Mouse (Mus musculus) stomach, embryonic 16.5 days (tissue): ENCODE measurements around the gene Rorc. TPM values are rescaled to one million over a fixed set of nuclear protein-coding genes. Genes with fewer than 3 reads are reported as not detected.
A peak's percentile ranks its signal among the peaks of the same experiment; 100 is the strongest.

ENCODE experiments used
- ATAC-seq: fragments of 200-750 bp; cut with Nextera tagmentation; 2 replicates; pipeline ENCODE4 v1.8.0; 2017; ENCODE audit warnings: moderate number of reproducible peaks, moderate TSS enrichment; ENCODE audit not compliant: insufficient read depth, low FRiP score
- H3K27ac ChIP-seq: fragments of 300-500 bp; sonication (generic); 2 replicates; pipeline ENCODE4 v1.5.1; 2014; ENCODE audit warnings: low read length
- H3K27me3 ChIP-seq: fragments of 300-500 bp; sonication (generic); 2 replicates; pipeline ENCODE4 v1.6.1; 2014; ENCODE audit warnings: low read length, control low read depth, mixed read lengths; ENCODE audit not compliant: control insufficient read depth, insufficient read depth
- H3K36me3 ChIP-seq: fragments of 300-500 bp; sonication (generic); 2 replicates; pipeline ENCODE4 v1.6.1; 2014; ENCODE audit warnings: low read length; ENCODE audit not compliant: control insufficient read depth, insufficient read depth
- H3K4me1 ChIP-seq: fragments of 300-500 bp; sonication (generic); 2 replicates; pipeline ENCODE4 v1.6.1; 2014; ENCODE audit warnings: low read length, control low read depth, mixed read lengths; ENCODE audit not compliant: control insufficient read depth, insufficient read depth
- H3K4me2 ChIP-seq: fragments of 300-500 bp; sonication (generic); 2 replicates; pipeline ENCODE4 v1.6.1; 2014; ENCODE audit warnings: low read depth, low read length, mixed read lengths
- H3K4me3 ChIP-seq: fragments of 300-500 bp; sonication (generic); replicated peaks from 2 replicates; pipeline ENCODE4 v1.5.1; 2014; ENCODE audit warnings: mild to moderate bottlenecking, low read length
- H3K9ac ChIP-seq: fragments of 300-500 bp; sonication (generic); 2 replicates; pipeline ENCODE4 v1.6.1; 2014; ENCODE audit warnings: low read length
- H3K9me3 ChIP-seq: fragments of 300-500 bp; sonication (generic); replicated peaks from 2 replicates; pipeline ENCODE4 v1.6.1; 2016; ENCODE audit warnings: low read length, control low read depth; ENCODE audit not compliant: control insufficient read depth
- WGBS: fragments of 180-500 bp; shearing (Covaris S2); extraction: QIAGEN DNeasy Blood & Tissue Kit; methylation state at CpG from one replicate; pipeline ENCODE4 v1.1.7; 2014; 5-methylcytosine and 5-hydroxymethylcytosine counted together
- polyA plus RNA-seq: library from polyadenylated mRNA; unstranded; fragments of >200 nt; fragmentation: Nextera tagmentation; extraction: Ambion mirVana; gene quantifications from 2 replicates; pipeline ENCODE4 v1.2.1, GENCODE M21; 2015

The Rorc gene
- polyA plus RNA-seq, 1 experiment from 2014 or later = 7.4 TPM

- ATAC-seq = no peak
- no peak within 1 kb of the TSS for H3K27ac ChIP-seq
- no peaks in the 10 kb centered on the region for H3K4me1 ChIP-seq
- WGBS = 65% methylated on average over 6 of the region's 6 CpGs
- 0 out of 2 replicates have a peak, but pooled peaks cover 8% of the 10 kb centered on the region for H3K27me3 ChIP-seq
- H3K9me3 ChIP-seq = no peaks in the 10 kb centered on the region
- peak within 1 kb of the TSS; percentile 54 for H3K4me2 ChIP-seq
- no peaks in the 10 kb centered on the region for H3K36me3 ChIP-seq
- H3K4me3 ChIP-seq = peak within 1 kb of the TSS; percentile 32
- peak within 1 kb of the TSS; percentile 40 for H3K9ac ChIP-seq
Measured at GRCm38 (mm10) chr3:94398217-94398616, 25.6 kb downstream of the Rorc start, which contains the start of gene Lingo4. Lingo4 (plus strand) TSS chr3:94398517.

GRCm38 (mm10) chr3:94398943-94399481 lies 26.4 kb downstream of the Rorc start:
- Histone ChIP-seq H3K4me2 (peak overlapping the region; percentile 54), H3K27me3 (0 out of 2 replicates have a peak, but pooled peaks cover 8% of the 10 kb centered on the region), H3K9me3 (no peaks in the 10 kb centered on the region), H3K9ac (peak overlapping the region; percentile 40), H3K4me3 (peak overlapping the region; percentile 32), H3K27ac (no peak overlapping the region), H3K36me3 (no peaks in the 10 kb centered on the region), H3K4me1 (no peaks in the 10 kb centered on the region)
- WGBS = 3% methylated on average over 20 of the region's 20 CpGs
- no peak for ATAC-seq

- Histone ChIP-seq H3K36me3 (no peaks in the 10 kb centered on the region), H3K27ac (no peak overlapping the region), H3K4me3 (no peak overlapping the region), H3K9ac (no peak overlapping the region; the same call in 1 of the 2 replicates), H3K9me3 (no peaks in the 10 kb centered on the region), H3K27me3 (0 out of 2 replicates have a peak, but pooled peaks cover 8% of the 10 kb centered on the region), H3K4me1 (no peaks in the 10 kb centered on the region), H3K4me2 (no peak overlapping the region)
- no peak for ATAC-seq
- 48% methylated on average over 5 of the region's 5 CpGs for WGBS
Measured at GRCm38 (mm10) chr3:94399663-94400310, 27.2 kb downstream of the Rorc start.

GRCm38 (mm10) chr3:94402451-94402850 lies 29.9 kb downstream of the Rorc start:
- Histone ChIP-seq H3K27ac (no peak overlapping the region), H3K36me3 (no peaks in the 10 kb centered on the region), H3K9me3 (no peaks in the 10 kb centered on the region), H3K4me2 (no peak overlapping the region), H3K27me3 (0 out of 2 replicates have a peak, but pooled peaks cover 8% of the 10 kb centered on the region), H3K4me3 (no peak overlapping the region), H3K4me1 (no peaks in the 10 kb centered on the region), H3K9ac (no peak overlapping the region)
- 65% methylated on average over 8 of the region's 8 CpGs for WGBS
- no peak for ATAC-seq

- no peak overlapping the region for H3K27ac ChIP-seq
- no peak for ATAC-seq
- WGBS = 22% methylated on average over 7 of the region's 7 CpGs
Measured at GRCm38 (mm10) chr3:94404366-94405054, 31.9 kb downstream of the Rorc start.

GRCm38 (mm10) chr3:94405561-94405960 lies 33.0 kb downstream of the Rorc start:
- no peak overlapping the region for H3K4me3 ChIP-seq
- no peak for ATAC-seq
- 0 out of 2 replicates have a peak, but pooled peaks cover 2% of the 10 kb centered on the region for H3K27me3 ChIP-seq
- no peaks in the 10 kb centered on the region for H3K36me3 ChIP-seq
- WGBS = 52% methylated on average over 4 of the region's 4 CpGs
- H3K4me1 ChIP-seq = no peaks in the 10 kb centered on the region
- no peaks in the 10 kb centered on the region for H3K9me3 ChIP-seq
- H3K27ac ChIP-seq = no peak overlapping the region
- no peak overlapping the region for H3K4me2 ChIP-seq
- no peak overlapping the region for H3K9ac ChIP-seq

More at GRCm38 (mm10) chr3:94404366-94405054, 31.9 kb downstream of the Rorc start:
- no peak overlapping the region for H3K4me2 ChIP-seq
- H3K36me3 ChIP-seq = no peaks in the 10 kb centered on the region
- H3K4me3 ChIP-seq = no peak overlapping the region
- H3K4me1 ChIP-seq = no peaks in the 10 kb centered on the region
- H3K9ac ChIP-seq = no peak overlapping the region
- no peaks in the 10 kb centered on the region for H3K9me3 ChIP-seq
- 0 out of 2 replicates have a peak, but pooled peaks cover 4% of the 10 kb centered on the region for H3K27me3 ChIP-seq

DNA sequence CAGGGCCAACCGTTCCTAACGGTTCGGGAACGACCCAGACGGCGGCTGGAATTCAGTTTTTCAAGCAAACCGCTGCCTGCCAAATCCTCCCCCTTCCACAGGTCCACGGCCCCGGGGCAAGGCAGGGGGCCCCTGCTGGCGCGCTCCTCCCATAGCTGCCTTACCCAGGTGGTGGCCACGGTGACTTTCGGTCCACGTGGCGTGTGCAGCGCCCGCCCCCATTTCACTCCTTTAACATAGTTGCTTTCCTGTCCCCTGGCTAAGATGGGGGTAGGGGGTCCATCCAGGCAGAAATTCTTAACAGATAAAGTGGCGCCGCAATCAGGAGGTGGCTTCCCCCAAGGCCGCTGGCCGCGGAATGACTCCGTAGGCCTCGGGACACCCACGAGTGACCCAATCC lies 39.9 kb downstream of the Rorc start:
- Histone ChIP-seq H3K4me2 (peak overlapping the region; percentile 95), H3K27ac (0 out of 2 replicates have a peak overlapping the region, but pooled peaks have one; percentile 10), H3K9me3 (no peaks in the 10 kb centered on the region), H3K4me3 (peak overlapping the region; percentile 55), H3K4me1 (no peaks in the 10 kb centered on the region; the same call in 1 of the 2 replicates), H3K36me3 (no peaks in the 10 kb centered on the region), H3K27me3 (no peaks in the 10 kb centered on the region), H3K9ac (peak overlapping the region; percentile 64)
- WGBS = 6% methylated on average over 25 of the region's 25 CpGs
- ATAC-seq = peak; percentile 13; the same call in 1 of the 2 replicates

DNA sequence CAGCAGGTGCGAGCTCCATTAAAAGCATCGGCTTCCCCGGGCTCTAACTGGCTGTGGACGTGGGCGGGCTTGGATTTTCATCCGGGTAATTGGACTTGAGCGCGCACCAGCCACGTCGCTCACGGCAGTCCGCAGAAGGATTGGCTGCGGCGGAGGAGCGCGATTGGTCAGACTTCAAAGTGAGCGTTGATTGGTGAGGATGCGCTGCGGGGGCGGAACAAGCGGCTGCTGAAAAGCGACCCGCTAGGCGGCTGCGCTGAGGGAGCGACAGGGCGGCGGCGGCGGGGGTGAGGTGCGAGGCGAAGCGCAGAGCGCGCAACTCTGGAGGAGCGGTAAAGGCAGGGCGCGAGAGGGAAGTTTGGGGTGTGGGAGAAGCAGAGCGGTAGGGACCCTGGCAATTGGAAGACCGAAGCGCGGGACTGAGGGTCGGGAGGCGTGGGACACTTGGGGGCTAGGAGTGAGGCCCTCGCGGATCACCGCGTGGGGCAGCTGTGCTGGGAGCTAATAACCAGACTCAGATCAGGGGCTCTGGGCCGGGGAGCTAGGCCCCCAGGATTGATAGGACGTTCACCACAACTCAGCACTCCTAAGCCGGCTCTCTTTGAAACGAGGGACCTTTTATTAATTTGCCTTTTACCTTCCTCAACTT lies 40.6 kb downstream of the Rorc start, which contains the start of gene Tdrkh:
Tdrkh (plus strand) TSS at position 243 of the 649 bp plus-strand sequence.
- H3K4me2 ChIP-seq = peak within 1 kb of the TSS; percentile 95
- no peaks in the 10 kb centered on the region for H3K36me3 ChIP-seq
- H3K9ac ChIP-seq = peak within 1 kb of the TSS; percentile 64
- 8% methylated on average over 52 of the region's 52 CpGs for WGBS
- H3K4me1 ChIP-seq = no peaks in the 10 kb centered on the region; the same call in 1 of the 2 replicates
- H3K27me3 ChIP-seq = no peaks in the 10 kb centered on the region
- H3K4me3 ChIP-seq = peak within 1 kb of the TSS; percentile 55
- no peaks in the 10 kb centered on the region for H3K9me3 ChIP-seq
- 0 out of 2 replicates have a peak within 1 kb of the TSS, but pooled peaks have one; percentile 10 for H3K27ac ChIP-seq
- peak; percentile 99 for ATAC-seq
